Mouse (Mus musculus) hematopoietic multipotent progenitor cell, adult 10-12 weeks (in vitro differentiated cells): ENCODE results near the gene Olfr205. TPM values are rescaled to one million over a fixed set of nuclear protein-coding genes. Genes with fewer than 3 reads are reported as not detected.

ENCODE experiments used
- polyA plus RNA-seq: library from polyadenylated mRNA; stranded (reverse); fragments of >175 nt; gene quantifications from 2 replicates; pipeline ENCODE4 v1.2.3, GENCODE M21; 2012; ENCODE audit warnings: low replicate concordance

Olfr205 gene
- polyA plus RNA-seq: not detected in 2 replicates

DNA sequence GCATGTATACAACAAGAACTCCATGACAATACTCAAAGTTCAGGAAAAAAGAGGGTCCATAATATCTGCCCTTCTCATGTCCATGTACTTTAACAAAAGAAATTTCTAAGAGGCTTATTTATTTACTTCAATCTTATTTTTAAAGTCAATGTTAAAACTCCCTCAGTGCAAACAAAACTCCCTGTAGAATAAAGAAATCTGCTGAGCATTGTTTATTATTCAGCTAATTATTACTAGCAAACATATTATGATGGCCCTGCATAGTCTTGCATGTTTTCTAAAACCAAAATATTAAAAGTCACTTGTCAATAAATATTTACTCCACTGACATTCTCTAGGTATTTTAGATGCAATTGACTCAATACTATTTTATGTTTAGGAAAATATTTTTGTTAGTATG lies at the start of gene Olfr205:
Olfr205 (minus strand) TSS at position 101 of the 400 bp plus-strand sequence.

DNA sequence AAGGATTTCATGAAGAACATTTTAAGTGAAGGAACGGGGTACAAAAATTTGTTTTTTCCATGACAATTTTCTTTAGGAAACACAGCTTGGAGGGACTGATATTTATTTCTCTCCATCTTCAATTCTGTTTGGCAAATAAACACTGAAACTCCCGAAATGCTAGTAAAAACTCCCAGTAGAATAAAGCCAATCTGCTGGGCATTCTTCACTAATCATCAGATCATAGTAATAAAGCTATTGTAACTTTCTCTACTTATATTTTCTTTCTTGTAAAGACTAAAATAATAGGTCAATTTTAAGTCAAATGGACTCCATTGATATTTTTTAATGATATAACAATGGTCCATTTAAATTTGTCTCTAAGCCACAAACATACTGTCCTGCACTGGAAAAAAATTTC lies 33.0 kb upstream of the Olfr205 start, which contains the start of gene Olfr209:
Olfr209 (minus strand) TSS at position 101 of the 400 bp plus-strand sequence.

DNA sequence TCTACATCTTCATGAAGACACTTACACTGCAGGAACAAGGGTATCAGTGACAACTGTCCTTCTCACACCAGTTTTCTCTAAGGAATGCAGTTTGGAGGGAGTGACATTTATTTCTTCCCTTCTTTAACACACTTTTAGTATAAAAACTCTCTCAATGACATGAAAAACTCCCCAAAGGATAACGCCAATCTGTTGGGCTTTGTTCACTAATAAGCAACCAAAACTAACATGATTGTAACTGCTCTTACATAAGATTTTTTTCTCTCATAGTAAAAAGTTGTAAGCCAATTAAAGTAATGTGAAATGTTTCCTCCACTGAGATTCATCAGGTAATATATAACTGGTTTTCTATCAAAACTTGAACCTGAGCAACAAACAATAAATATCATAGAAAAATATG lies 18.2 kb upstream of the Olfr205 start, which contains the start of gene Olfr206:
Olfr206 (minus strand) TSS at position 101 of the 400 bp plus-strand sequence.

DNA sequence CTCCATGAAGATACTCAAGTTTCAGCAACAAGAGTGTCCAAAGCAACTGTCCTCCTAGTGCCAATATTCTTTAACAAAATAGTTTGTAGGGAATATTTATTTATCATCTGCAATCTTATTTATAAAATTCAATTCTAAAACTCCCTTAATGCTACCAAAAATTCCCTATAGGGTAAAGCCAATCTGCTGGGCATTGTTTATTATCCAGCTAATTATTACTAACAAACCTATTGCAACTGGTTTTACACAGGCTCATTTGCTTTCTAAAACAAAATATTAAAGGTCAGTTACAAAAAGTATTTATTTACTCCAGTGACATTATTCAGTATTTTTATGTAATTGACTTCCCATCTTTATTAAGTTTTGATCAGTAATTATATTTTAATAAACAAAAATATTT lies 12.8 kb downstream of the Olfr205 start, which contains the start of gene Olfr204:
Olfr204 (minus strand) TSS at position 101 of the 400 bp plus-strand sequence.

DNA sequence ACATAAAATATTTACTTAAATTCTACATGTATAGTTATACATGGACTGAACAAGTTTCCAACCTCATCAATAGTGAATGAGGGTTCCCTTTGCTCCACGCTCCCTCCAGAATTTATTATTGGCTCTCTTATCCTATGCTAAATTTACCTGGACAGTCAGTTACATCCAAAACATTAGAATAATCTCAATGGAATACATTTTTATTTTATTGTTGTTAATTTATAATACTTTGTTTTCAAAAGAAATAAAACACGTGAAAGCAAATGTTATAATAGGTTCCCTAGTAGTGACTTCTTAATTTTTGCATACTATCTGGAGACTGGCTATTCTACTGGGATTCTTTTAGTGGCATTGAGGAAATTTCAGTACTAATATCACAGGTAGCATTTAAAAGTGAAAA lies 32.4 kb downstream of the Olfr205 start, which contains the start of gene Olfr203:
Olfr203 (plus strand) TSS at position 301 of the 400 bp plus-strand sequence.

DNA sequence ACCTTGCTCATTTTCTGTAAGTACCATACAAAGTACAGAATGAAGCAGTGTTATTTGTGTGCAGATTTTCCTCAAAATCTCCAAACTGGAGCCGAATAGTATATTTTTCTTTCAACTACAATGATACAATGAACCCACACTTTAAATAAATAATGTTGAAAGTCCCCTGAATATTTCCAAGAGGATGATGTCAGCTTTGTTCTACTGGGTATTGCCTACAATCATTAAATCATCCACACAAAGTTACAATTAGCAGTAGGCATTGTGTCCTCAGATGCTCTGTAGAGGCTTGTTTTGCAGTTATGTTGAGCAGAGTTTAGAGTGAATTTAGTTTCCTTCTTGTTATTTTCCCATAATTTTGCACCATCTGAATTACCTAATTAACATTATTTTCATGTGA lies 44.2 kb downstream of the Olfr205 start, which contains the start of gene Olfr202:
Olfr202 (minus strand) TSS at position 101 of the 400 bp plus-strand sequence.

Other genes starting within 250 kb of the Olfr205 start
- gene Olfr191, start 241.3 kb downstream of the Olfr205 start, polyA plus RNA-seq: not detected in 2 replicates
- not detected in 2 replicates for gene Olfr193, start 219.3 kb downstream of the Olfr205 start, polyA plus RNA-seq
- not detected in 2 replicates for gene Olfr194, start 210.1 kb downstream of the Olfr205 start, polyA plus RNA-seq
- gene Olfr195, start 184.1 kb downstream of the Olfr205 start, polyA plus RNA-seq: not detected in 2 replicates
- gene Olfr196, start 160.7 kb downstream of the Olfr205 start, polyA plus RNA-seq: not detected in 2 replicates
- gene Olfr198, start 127.6 kb downstream of the Olfr205 start, polyA plus RNA-seq: not detected in 2 replicates
- not detected in 2 replicates for gene Olfr199, start 111.4 kb downstream of the Olfr205 start, polyA plus RNA-seq
- gene Olfr201, start 58.5 kb downstream of the Olfr205 start, polyA plus RNA-seq: not detected in 2 replicates
- not detected in 2 replicates for gene Olfr202, start 44.3 kb downstream of the Olfr205 start, polyA plus RNA-seq
- not detected in 2 replicates for gene Olfr203, start 32.3 kb downstream of the Olfr205 start, polyA plus RNA-seq
- gene Olfr204, start 12.9 kb downstream of the Olfr205 start, polyA plus RNA-seq: not detected in 2 replicates
- gene Olfr206, start 18.1 kb upstream of the Olfr205 start, polyA plus RNA-seq: not detected in 2 replicates
- not detected in 2 replicates for gene Olfr209, start 32.9 kb upstream of the Olfr205 start, polyA plus RNA-seq
- not detected in 2 replicates for gene Gabrr3, start 76.2 kb upstream of the Olfr205 start, polyA plus RNA-seq
- 4.0 and 4.1 TPM in 2 replicates for gene Riox2, start 140.6 kb upstream of the Olfr205 start, polyA plus RNA-seq